Mouse (Mus musculus) monocyte, adult 5-6 weeks (primary cell): ENCODE results near the gene Gprc5b. TPM values are rescaled to one million over a fixed set of nuclear protein-coding genes. Genes with fewer than 3 reads are reported as not detected.
A peak's percentile ranks its signal among the peaks of the same experiment; 100 is the strongest.

Experiments
- ATAC-seq: fragments of 153-309, 156-312 bp; replicated peaks from 2 replicates; pipeline ENCODE4 v1.8.0; 2017; ENCODE audit warnings: mild to moderate bottlenecking; ENCODE audit not compliant: low TSS enrichment, insufficient number of reproducible peaks, severe bottlenecking, poor library complexity, low FRiP score
- total RNA-seq: library from RNA; stranded (forward); fragments of 200-1000, 200-491, 200-594 nt; gene quantifications from 3 replicates; pipeline ENCODE4 v1.2.3, GENCODE M21; 2017

The Gprc5b gene
- total RNA-seq = 0.97 TPM in 1 of 3 replicates, not detected in the others

GRCm38 (mm10) chr7:118995007-118995406, at the start of gene Gprc5b:
Gprc5b (minus strand) TSS chr7:118995211.
- ATAC-seq = no peak

- ATAC-seq = no peak
Observed at GRCm38 (mm10) chr7:119041502-119041901, 46.5 kb upstream of the Gprc5b start.

- no peak for ATAC-seq
Observed at GRCm38 (mm10) chr7:119037581-119037980, 42.6 kb upstream of the Gprc5b start.

GRCm38 (mm10) chr7:119034243-119034961, 39.4 kb upstream of the Gprc5b start:
- no peak for ATAC-seq

GRCm38 (mm10) chr7:119023394-119023921, 28.4 kb upstream of the Gprc5b start:
- ATAC-seq = no peak

GRCm38 (mm10) chr7:119022238-119023156, 27.5 kb upstream of the Gprc5b start:
- ATAC-seq = no peak

GRCm38 (mm10) chr7:119019537-119019936, 24.5 kb upstream of the Gprc5b start:
- ATAC-seq = no peak

- no peak for ATAC-seq
Observed at GRCm38 (mm10) chr7:119015736-119016135, 20.7 kb upstream of the Gprc5b start.

- ATAC-seq = no peak
Observed at GRCm38 (mm10) chr7:119010854-119011529, 16.0 kb upstream of the Gprc5b start.

- ATAC-seq = no peak
Observed at GRCm38 (mm10) chr7:119002501-119002900, 7.5 kb upstream of the Gprc5b start.

- no peak for ATAC-seq
Observed at GRCm38 (mm10) chr7:119001965-119002364, 7.0 kb upstream of the Gprc5b start.

GRCm38 (mm10) chr7:118999857-119000256, 4.8 kb upstream of the Gprc5b start:
- ATAC-seq = no peak

GRCm38 (mm10) chr7:118996137-118996837, 1.3 kb upstream of the Gprc5b start:
- ATAC-seq = peak; percentile 64

GRCm38 (mm10) chr7:118995671-118996070, 660 bp upstream of the Gprc5b start:
- no peak for ATAC-seq

GRCm38 (mm10) chr7:118994231-118994842, 674 bp downstream of the Gprc5b start:
- no peak for ATAC-seq

- ATAC-seq = no peak
Observed at GRCm38 (mm10) chr7:118993597-118994230, 1.3 kb downstream of the Gprc5b start.

- no peak for ATAC-seq
Observed at GRCm38 (mm10) chr7:118992623-118993405, 2.2 kb downstream of the Gprc5b start.
